Mouse (Mus musculus): ENCODE results near the gene Hnrnpab. TPM values are rescaled to one million over a fixed set of nuclear protein-coding genes. Genes with fewer than 3 reads are reported as not detected.
A peak's percentile ranks its signal among the peaks of the same experiment; 100 is the strongest.

Gene Hnrnpab
- polyA plus RNA-seq, 1 experiment = 116 TPM

GRCm38 (mm10) chr11:51586411-51586810 is 20.2 kb downstream of the Hnrnpab start:
- WGBS = 60% methylated on average over 13 of the region's 13 CpGs
- no peaks in the 10 kb centered on the region for H3K27me3 ChIP-seq (replicated peaks; ENCODE audit: control insufficient read depth, insufficient read depth, low read length)
- no peak overlapping the region for H3K27ac ChIP-seq (ENCODE audit: insufficient read depth, low read depth, low read length)
- no peak for DNase-seq
- H3K4me1 ChIP-seq (ENCODE audit: control insufficient read depth, insufficient read depth, low read length) = peaks cover 20% of the 10 kb centered on the region
- TF ChIP-seq CTCF (conservative IDR thresholded peaks at IDR 0.05; ENCODE audit: insufficient read depth, insufficient read length, low read depth, low read length) (no peak), POLR2A (IDR thresholded peaks at IDR 0.05; ENCODE audit: low read depth, low read length) (no peak)
- no peaks in the 10 kb centered on the region for H3K36me3 ChIP-seq (ENCODE audit: control insufficient read depth, insufficient read depth, low read length)
- no peak overlapping the region for H3K4me3 ChIP-seq (ENCODE audit: insufficient read depth, low read depth, low read length)

DNA sequence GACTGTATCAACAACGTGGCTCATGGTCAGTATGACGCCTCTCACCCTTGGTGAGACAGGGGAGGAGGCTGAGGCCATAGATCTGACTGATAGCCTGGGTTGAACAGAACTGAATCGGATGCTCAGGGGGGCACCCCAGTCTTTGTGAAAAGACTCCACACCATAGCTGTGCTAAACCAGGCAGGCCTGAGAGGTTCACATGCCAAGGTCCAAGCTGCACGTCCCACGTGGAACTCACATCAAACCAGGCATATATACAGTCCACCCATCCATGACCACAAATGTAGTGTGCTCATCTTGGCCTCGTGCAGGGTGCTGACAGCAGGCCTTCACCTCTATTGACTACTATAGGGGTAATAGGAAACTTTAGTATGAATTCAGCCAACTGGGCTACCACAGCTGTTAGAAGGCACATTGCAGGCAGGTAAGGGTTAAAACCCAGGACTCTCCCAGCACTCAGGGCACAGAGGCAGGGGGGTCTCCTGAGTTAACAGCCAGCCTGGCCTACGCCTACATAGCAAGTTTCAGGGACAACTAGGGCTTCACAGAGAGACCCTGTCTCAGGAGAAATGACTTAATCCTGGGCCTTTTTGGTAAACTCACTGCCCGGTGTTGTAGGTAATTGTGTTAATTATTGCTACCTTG is 20.9 kb downstream of the Hnrnpab start:
- Histone ChIP-seq H3K4me1 (ENCODE audit: control insufficient read depth, insufficient read depth, low read length) (peaks cover 17% of the 10 kb centered on the region), H3K27ac (ENCODE audit: insufficient read depth, low read depth, low read length) (no peak overlapping the region), H3K36me3 (ENCODE audit: control insufficient read depth, insufficient read depth, low read length) (no peaks in the 10 kb centered on the region), H3K4me3 (ENCODE audit: insufficient read depth, low read depth, low read length) (peak overlapping the region; percentile 77; the same call in 1 of the 2 replicates), H3K27me3 (replicated peaks; ENCODE audit: control insufficient read depth, insufficient read depth, low read length) (no peaks in the 10 kb centered on the region)
- DNase-seq = peak; percentile 31
- TF ChIP-seq CTCF (conservative IDR thresholded peaks at IDR 0.05; ENCODE audit: insufficient read depth, insufficient read length, low read depth, low read length) (no peak), POLR2A (IDR thresholded peaks at IDR 0.05; ENCODE audit: low read depth, low read length) (no peak)
- 31% methylated on average over 8 of the region's 8 CpGs for WGBS

- WGBS = under 1% methylated on average over 59 of the region's 59 CpGs
- Histone ChIP-seq H3K27ac (ENCODE audit: insufficient read depth, low read depth, low read length) (peak within 1 kb of the TSS; percentile 90), H3K4me3 (ENCODE audit: insufficient read depth, low read depth, low read length) (peak within 1 kb of the TSS; percentile 77), H3K4me1 (ENCODE audit: control insufficient read depth, insufficient read depth, low read length) (peaks cover 17% of the 10 kb centered on the region), H3K36me3 (ENCODE audit: control insufficient read depth, insufficient read depth, low read length) (no peaks in the 10 kb centered on the region), H3K27me3 (replicated peaks; ENCODE audit: control insufficient read depth, insufficient read depth, low read length) (no peaks in the 10 kb centered on the region)
- peak; percentile 46 for TF ChIP-seq CTCF (conservative IDR thresholded peaks at IDR 0.05; ENCODE audit: insufficient read depth, insufficient read length, low read depth, low read length)
- peak; percentile 91 for TF ChIP-seq POLR2A (IDR thresholded peaks at IDR 0.05; ENCODE audit: low read depth, low read length)
- peak; percentile 99 for DNase-seq
These were observed 22.0 kb downstream of the Hnrnpab start, which contains the start of gene Phykpl for GRCm38 (mm10) chr11:51584431-51585248. Gene Phykpl, plus strand, starts transcription at chr11:51584757.

GRCm38 (mm10) chr11:51584057-51584430 is 22.6 kb downstream of the Hnrnpab start:
- TF ChIP-seq POLR2A (IDR thresholded peaks at IDR 0.05; ENCODE audit: low read depth, low read length) = no peak
- no peak for TF ChIP-seq CTCF (conservative IDR thresholded peaks at IDR 0.05; ENCODE audit: insufficient read depth, insufficient read length, low read depth, low read length)
- 4% methylated on average over 9 of the region's 9 CpGs for WGBS
- no peaks in the 10 kb centered on the region for H3K27me3 ChIP-seq (replicated peaks; ENCODE audit: control insufficient read depth, insufficient read depth, low read length)
- no peaks in the 10 kb centered on the region for H3K36me3 ChIP-seq (ENCODE audit: control insufficient read depth, insufficient read depth, low read length)
- peak overlapping the region; percentile 90 for H3K27ac ChIP-seq (ENCODE audit: insufficient read depth, low read depth, low read length)
- H3K4me1 ChIP-seq (ENCODE audit: control insufficient read depth, insufficient read depth, low read length) = peaks cover 17% of the 10 kb centered on the region
- peak overlapping the region; percentile 58 for H3K4me3 ChIP-seq (ENCODE audit: insufficient read depth, low read depth, low read length)
- DNase-seq = no peak

DNA sequence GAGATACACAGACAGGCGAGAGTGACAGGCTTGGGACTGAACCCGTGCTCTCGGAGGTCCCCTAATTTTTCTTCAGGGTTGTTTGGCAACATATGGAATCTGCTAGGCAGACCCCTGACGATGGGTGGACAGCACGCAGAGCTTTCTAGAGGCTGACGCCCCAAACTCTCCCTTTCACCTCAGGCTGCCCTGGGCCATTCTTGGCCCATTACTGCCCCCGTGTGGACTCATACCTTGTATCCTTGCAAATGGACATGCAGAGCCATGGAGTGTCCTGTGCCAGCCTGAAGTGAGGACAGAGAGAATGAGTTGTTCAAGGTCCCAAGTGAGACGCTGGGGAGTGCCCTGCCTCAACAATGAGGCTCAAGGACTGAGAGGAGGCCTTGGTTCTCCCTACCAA is 23.9 kb downstream of the Hnrnpab start:
- Histone ChIP-seq H3K27me3 (replicated peaks; ENCODE audit: control insufficient read depth, insufficient read depth, low read length) (no peaks in the 10 kb centered on the region), H3K4me1 (ENCODE audit: control insufficient read depth, insufficient read depth, low read length) (peaks cover 17% of the 10 kb centered on the region), H3K27ac (ENCODE audit: insufficient read depth, low read depth, low read length) (no peak overlapping the region), H3K36me3 (ENCODE audit: control insufficient read depth, insufficient read depth, low read length) (no peaks in the 10 kb centered on the region), H3K4me3 (ENCODE audit: insufficient read depth, low read depth, low read length) (no peak overlapping the region)
- WGBS = 35% methylated on average over 8 of the region's 8 CpGs
- DNase-seq = peak; percentile 86
- no peak for TF ChIP-seq POLR2A (IDR thresholded peaks at IDR 0.05; ENCODE audit: low read depth, low read length)
- TF ChIP-seq CTCF (conservative IDR thresholded peaks at IDR 0.05; ENCODE audit: insufficient read depth, insufficient read length, low read depth, low read length) = peak; percentile 79

- TF ChIP-seq CTCF (conservative IDR thresholded peaks at IDR 0.05; ENCODE audit: insufficient read depth, insufficient read length, low read depth, low read length) (no peak), POLR2A (IDR thresholded peaks at IDR 0.05; ENCODE audit: low read depth, low read length) (no peak)
- Histone ChIP-seq H3K4me1 (ENCODE audit: control insufficient read depth, insufficient read depth, low read length) (peaks cover 3% of the 10 kb centered on the region; the same call in 1 of the 2 replicates), H3K27ac (ENCODE audit: insufficient read depth, low read depth, low read length) (no peak overlapping the region), H3K4me3 (ENCODE audit: insufficient read depth, low read depth, low read length) (no peak overlapping the region), H3K27me3 (replicated peaks; ENCODE audit: control insufficient read depth, insufficient read depth, low read length) (no peaks in the 10 kb centered on the region), H3K36me3 (ENCODE audit: control insufficient read depth, insufficient read depth, low read length) (no peaks in the 10 kb centered on the region)
- WGBS = 71% methylated on average over 4 of the region's 4 CpGs
- DNase-seq = no peak
These were observed 27.6 kb downstream of the Hnrnpab start for GRCm38 (mm10) chr11:51579024-51579423.

DNA sequence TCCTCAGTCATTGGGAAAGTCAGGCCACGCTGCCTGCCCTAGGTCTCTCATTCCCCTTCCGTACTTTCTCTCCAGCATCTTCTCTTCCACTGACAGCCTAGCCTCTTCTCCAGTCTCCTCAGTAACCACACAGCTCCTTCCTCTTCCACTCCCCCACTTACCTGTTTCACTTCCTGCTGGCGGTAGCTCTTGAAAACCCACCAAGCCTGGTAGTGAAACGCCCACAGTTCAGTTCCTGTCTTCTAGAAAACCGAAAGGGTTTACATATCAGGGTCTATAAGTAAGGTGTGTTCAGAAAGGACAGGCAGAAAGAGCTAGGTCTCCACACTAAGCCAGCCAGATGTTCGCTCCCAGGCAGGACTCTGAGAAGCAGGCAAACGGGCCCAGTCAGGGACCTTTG is 29.1 kb downstream of the Hnrnpab start:
- Histone ChIP-seq H3K27ac (ENCODE audit: insufficient read depth, low read depth, low read length) (no peak overlapping the region), H3K4me1 (ENCODE audit: control insufficient read depth, insufficient read depth, low read length) (no peaks in the 10 kb centered on the region), H3K27me3 (replicated peaks; ENCODE audit: control insufficient read depth, insufficient read depth, low read length) (no peaks in the 10 kb centered on the region), H3K4me3 (ENCODE audit: insufficient read depth, low read depth, low read length) (no peak overlapping the region), H3K36me3 (ENCODE audit: control insufficient read depth, insufficient read depth, low read length) (no peaks in the 10 kb centered on the region)
- 84% methylated on average over 7 of the region's 7 CpGs for WGBS
- DNase-seq = no peak
- TF ChIP-seq POLR2A (IDR thresholded peaks at IDR 0.05; ENCODE audit: low read depth, low read length) = no peak
- TF ChIP-seq CTCF (conservative IDR thresholded peaks at IDR 0.05; ENCODE audit: insufficient read depth, insufficient read length, low read depth, low read length) = no peak
